Mouse (Mus musculus): Measurements from ENCODE around the gene Ormdl2. TPM values are rescaled to one million over a fixed set of nuclear protein-coding genes. Genes with fewer than 3 reads are reported as not detected.
A peak's percentile ranks its signal among the peaks of the same experiment; 100 is the strongest.

Ormdl2 gene
- 47.5 and 64.6 TPM in 2 replicates for polyA plus RNA-seq (2012; rRNA removed)

- TF ChIP-seq POLR2A (IDR thresholded peaks at IDR 0.05; ENCODE audit: borderline replicate concordance, extremely low read depth, low read depth, low read length) (peak; percentile 84; the same call in 1 of the 2 replicates), CTCF (IDR thresholded peaks at IDR 0.05; ENCODE audit: insufficient read depth, low read length) (no peak)
- under 1% methylated on average over 46 of the region's 46 CpGs for WGBS
- H3K4me1 ChIP-seq (ENCODE audit: control insufficient read depth, insufficient read depth, low read length) = peaks cover 5% of the 10 kb centered on the region; the same call in 1 of the 2 replicates
- peak; percentile 99 for DNase-seq
- peak within 1 kb of the TSS; percentile 86 for H3K4me3 ChIP-seq (replicated peaks; ENCODE audit: extremely low read depth, low read depth, low read length)
Measured at GRCm38 (mm10) chr10:128821358-128822056, at the start of gene Ormdl2. TSS of gene Ormdl2 (minus strand) at chr10:128821645.

- TF ChIP-seq CTCF (IDR thresholded peaks at IDR 0.05; ENCODE audit: insufficient read depth, low read length) = no peak
- TF ChIP-seq POLR2A (IDR thresholded peaks at IDR 0.05; ENCODE audit: borderline replicate concordance, extremely low read depth, low read depth, low read length) = no peak
- WGBS = 68% methylated on average over 3 of the region's 3 CpGs
- Histone ChIP-seq H3K4me1 (ENCODE audit: control insufficient read depth, insufficient read depth, low read length) (no peaks in the 10 kb centered on the region), H3K4me3 (replicated peaks; ENCODE audit: extremely low read depth, low read depth, low read length) (no peak overlapping the region)
- no peak for DNase-seq
Measured at GRCm38 (mm10) chr10:128870341-128870740, 48.9 kb upstream of the Ormdl2 start.

- H3K4me3 ChIP-seq (replicated peaks; ENCODE audit: extremely low read depth, low read depth, low read length) = no peak overlapping the region
- 0 out of 2 replicates have a peak, but pooled peaks cover 2% of the 10 kb centered on the region for H3K4me1 ChIP-seq (ENCODE audit: control insufficient read depth, insufficient read depth, low read length)
- WGBS = 76% methylated on average over 1 of the region's 1 CpGs
- TF ChIP-seq POLR2A (IDR thresholded peaks at IDR 0.05; ENCODE audit: borderline replicate concordance, extremely low read depth, low read depth, low read length) (no peak), CTCF (IDR thresholded peaks at IDR 0.05; ENCODE audit: insufficient read depth, low read length) (no peak)
- DNase-seq = no peak
Measured at GRCm38 (mm10) chr10:128866518-128866917, 45.1 kb upstream of the Ormdl2 start.

GRCm38 (mm10) chr10:128866042-128866441 is 44.6 kb upstream of the Ormdl2 start:
- 0 out of 2 replicates have a peak, but pooled peaks cover 2% of the 10 kb centered on the region for H3K4me1 ChIP-seq (ENCODE audit: control insufficient read depth, insufficient read depth, low read length)
- TF ChIP-seq CTCF (IDR thresholded peaks at IDR 0.05; ENCODE audit: insufficient read depth, low read length) = 0 out of 2 replicates have a peak, but pooled peaks have one; percentile 13
- no peak for TF ChIP-seq POLR2A (IDR thresholded peaks at IDR 0.05; ENCODE audit: borderline replicate concordance, extremely low read depth, low read depth, low read length)
- no peak for DNase-seq
- no peak overlapping the region for H3K4me3 ChIP-seq (replicated peaks; ENCODE audit: extremely low read depth, low read depth, low read length)
- 53% methylated on average over 3 of the region's 3 CpGs for WGBS

DNA sequence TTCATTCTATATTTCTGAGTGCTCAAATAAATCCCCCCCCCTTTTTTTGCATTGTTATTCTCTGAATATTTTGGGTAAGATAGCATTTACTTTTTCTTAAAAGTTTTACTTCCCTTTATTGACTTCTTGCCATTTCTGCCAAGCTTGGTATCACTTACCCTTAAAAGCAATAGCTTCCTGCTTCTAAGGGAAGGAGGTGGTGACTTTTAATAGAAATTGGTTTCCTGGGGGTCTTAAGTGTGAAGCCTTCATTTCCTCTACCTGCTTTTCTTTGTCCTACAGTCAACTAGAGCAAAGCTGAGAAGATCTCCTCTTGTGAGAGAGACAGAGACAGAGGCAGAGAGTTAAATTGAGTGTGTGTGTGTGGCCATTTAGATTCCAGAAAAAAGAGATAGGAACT is 39.7 kb upstream of the Ormdl2 start:
- TF ChIP-seq CTCF (IDR thresholded peaks at IDR 0.05; ENCODE audit: insufficient read depth, low read length) (no peak), POLR2A (IDR thresholded peaks at IDR 0.05; ENCODE audit: borderline replicate concordance, extremely low read depth, low read depth, low read length) (no peak)
- H3K4me1 ChIP-seq (ENCODE audit: control insufficient read depth, insufficient read depth, low read length) = 0 out of 2 replicates have a peak, but pooled peaks cover 2% of the 10 kb centered on the region
- no peak overlapping the region for H3K4me3 ChIP-seq (replicated peaks; ENCODE audit: extremely low read depth, low read depth, low read length)
- no peak for DNase-seq

GRCm38 (mm10) chr10:128850339-128850738 is 28.9 kb upstream of the Ormdl2 start:
- no peak for DNase-seq
- 73% methylated on average over 3 of the region's 3 CpGs for WGBS
- Histone ChIP-seq H3K4me3 (replicated peaks; ENCODE audit: extremely low read depth, low read depth, low read length) (no peak overlapping the region), H3K4me1 (ENCODE audit: control insufficient read depth, insufficient read depth, low read length) (no peaks in the 10 kb centered on the region; the same call in 1 of the 2 replicates)
- no peak for TF ChIP-seq CTCF (IDR thresholded peaks at IDR 0.05; ENCODE audit: insufficient read depth, low read length)

GRCm38 (mm10) chr10:128848426-128848825 is 27.0 kb upstream of the Ormdl2 start:
- 57% methylated on average over 2 of the region's 2 CpGs for WGBS
- Histone ChIP-seq H3K4me1 (ENCODE audit: control insufficient read depth, insufficient read depth, low read length) (no peaks in the 10 kb centered on the region; the same call in 1 of the 2 replicates), H3K4me3 (replicated peaks; ENCODE audit: extremely low read depth, low read depth, low read length) (no peak overlapping the region)
- no peak for DNase-seq
- TF ChIP-seq CTCF (IDR thresholded peaks at IDR 0.05; ENCODE audit: insufficient read depth, low read length) (no peak), POLR2A (IDR thresholded peaks at IDR 0.05; ENCODE audit: borderline replicate concordance, extremely low read depth, low read depth, low read length) (no peak)

- TF ChIP-seq POLR2A (IDR thresholded peaks at IDR 0.05; ENCODE audit: borderline replicate concordance, extremely low read depth, low read depth, low read length) (no peak), CTCF (IDR thresholded peaks at IDR 0.05; ENCODE audit: insufficient read depth, low read length) (no peak)
- no peaks in the 10 kb centered on the region; the same call in 1 of the 2 replicates for H3K4me1 ChIP-seq (ENCODE audit: control insufficient read depth, insufficient read depth, low read length)
- H3K4me3 ChIP-seq (replicated peaks; ENCODE audit: extremely low read depth, low read depth, low read length) = no peak overlapping the region
- 91% methylated on average over 4 of the region's 4 CpGs for WGBS
- DNase-seq = no peak
Measured at GRCm38 (mm10) chr10:128846664-128847063, 25.2 kb upstream of the Ormdl2 start.

DNA sequence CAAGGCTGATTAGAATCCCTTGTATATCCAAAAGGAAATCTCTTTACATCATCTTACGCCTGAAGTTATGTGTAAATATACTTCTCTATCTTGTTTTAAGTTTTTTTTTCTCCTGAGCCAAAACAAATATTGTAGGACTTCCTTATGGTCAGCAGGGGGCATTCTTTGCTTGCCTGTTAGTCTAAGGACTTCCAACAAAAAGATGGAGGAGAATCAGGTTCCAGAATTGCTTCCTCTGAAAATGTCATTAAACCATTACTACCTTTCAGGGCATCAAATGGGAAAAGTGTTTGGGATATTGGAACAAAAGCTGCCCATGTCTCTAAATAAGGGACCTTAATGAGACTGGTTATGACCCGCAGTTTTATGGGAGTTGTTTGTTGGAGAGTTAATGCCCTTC is 24.1 kb upstream of the Ormdl2 start:
- 57% methylated on average over 2 of the region's 2 CpGs for WGBS
- DNase-seq = no peak
- no peaks in the 10 kb centered on the region; the same call in 1 of the 2 replicates for H3K4me1 ChIP-seq (ENCODE audit: control insufficient read depth, insufficient read depth, low read length)
- TF ChIP-seq CTCF (IDR thresholded peaks at IDR 0.05; ENCODE audit: insufficient read depth, low read length) (no peak), POLR2A (IDR thresholded peaks at IDR 0.05; ENCODE audit: borderline replicate concordance, extremely low read depth, low read depth, low read length) (no peak)
- H3K4me3 ChIP-seq (replicated peaks; ENCODE audit: extremely low read depth, low read depth, low read length) = no peak overlapping the region

DNA sequence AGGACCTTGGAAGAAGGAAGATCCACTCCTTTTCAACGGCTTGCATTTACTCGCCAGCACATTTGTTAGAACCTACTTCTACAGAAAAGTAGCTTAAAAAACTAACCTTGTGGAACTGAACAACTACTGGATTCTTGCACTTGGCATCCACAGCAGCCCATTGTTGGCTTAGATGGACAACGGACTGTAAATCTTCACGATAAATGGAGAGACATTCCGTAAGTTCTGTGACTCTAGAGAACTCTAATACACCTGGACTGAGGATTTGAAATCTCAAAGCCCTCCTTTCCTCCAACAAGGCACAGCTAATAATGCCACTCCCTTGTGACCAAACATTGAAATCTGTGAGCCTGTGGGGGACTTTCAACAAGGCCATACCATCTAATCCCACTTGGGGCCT is 21.8 kb upstream of the Ormdl2 start:
- WGBS = 90% methylated on average over 5 of the region's 5 CpGs
- no peak overlapping the region for H3K4me3 ChIP-seq (replicated peaks; ENCODE audit: extremely low read depth, low read depth, low read length)
- H3K4me1 ChIP-seq (ENCODE audit: control insufficient read depth, insufficient read depth, low read length) = no peaks in the 10 kb centered on the region; the same call in 1 of the 2 replicates
- no peak for DNase-seq
- TF ChIP-seq POLR2A (IDR thresholded peaks at IDR 0.05; ENCODE audit: borderline replicate concordance, extremely low read depth, low read depth, low read length) (no peak), CTCF (IDR thresholded peaks at IDR 0.05; ENCODE audit: insufficient read depth, low read length) (no peak)

Measured in lung, adult 2 months (tissue).